Mouse (Mus musculus): ENCODE measurements around the gene Dzip3.

DNA sequence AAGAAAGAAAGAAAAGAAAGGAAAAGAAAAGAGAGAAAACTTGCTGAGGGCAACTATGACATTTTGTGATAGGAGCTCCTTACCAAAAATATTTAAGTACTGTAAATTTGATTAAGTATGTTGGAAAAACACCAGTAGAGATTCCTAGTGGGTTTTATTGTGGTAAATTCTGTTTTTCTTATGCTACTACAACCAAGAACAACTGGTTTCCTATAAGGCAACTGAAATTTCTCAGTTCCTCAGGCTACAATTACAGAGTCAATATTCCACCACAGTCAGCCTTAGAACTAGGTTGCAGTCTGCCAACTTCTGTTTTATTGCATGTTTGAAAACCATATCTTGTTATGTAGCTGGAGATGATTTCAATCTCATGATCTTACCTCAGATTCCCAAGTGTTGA, 4.3 kb downstream of the Dzip3 start:
- TF ChIP-seq POLR2AphosphoS2 (IDR thresholded peaks at IDR 0.05; ENCODE audit: insufficient read length, low read depth): no peak
- no peak for TF ChIP-seq POLR2A (IDR thresholded peaks at IDR 0.05; ENCODE audit: insufficient read length, low read depth)
- TF ChIP-seq E2F4 (IDR thresholded peaks at IDR 0.05; ENCODE audit: insufficient read depth): no peak

Measured in myocyte (in vitro differentiated cells).